Mouse (Mus musculus): ENCODE data around the gene Scamp5.

- peak; percentile 98 for TF ChIP-seq CTCF (IDR thresholded peaks at IDR 0.05; ENCODE audit: low read depth, low read length)
- no peak for TF ChIP-seq TAL1 (conservative IDR thresholded peaks at IDR 0.05; ENCODE audit: low read depth, low read length)
- no peak for TF ChIP-seq GATA1 (IDR thresholded peaks at IDR 0.05; ENCODE audit: borderline replicate concordance, low read length)
These were observed 17.9 kb upstream of the Scamp5 start for GRCm38 (mm10) chr9:57485774-57486173.

Data from G1E (cell line).